Mouse (Mus musculus) hematopoietic stem cell, adult 5-6 weeks (primary cell): ENCODE data around the gene Nusap1. TPM values are rescaled to one million over a fixed set of nuclear protein-coding genes. Genes with fewer than 3 reads are reported as not detected.
A peak's percentile ranks its signal among the peaks of the same experiment; 100 is the strongest.
"Not testable (repeated sequence)": the region's sequence is repeated elsewhere in the genome, so short reads cannot be mapped to it uniquely, and the experiment has no call there.

ENCODE experiments used
- ATAC-seq, 2 experiments: fragments of 125-278 bp in 1 of 2; replicated peaks in 1 of 2; 2 replicates each; pipeline ENCODE4 v1.8.0; 2016 to 2017; ENCODE audit warnings: inconsistent platforms in 2 of 2, mild to moderate bottlenecking in 2 of 2, moderate number of reproducible peaks in 2 of 2, low read depth in 1 of 2, moderate TSS enrichment in 1 of 2; ENCODE audit not compliant: low FRiP score in 2 of 2, poor library complexity in 2 of 2, severe bottlenecking in 2 of 2, insufficient read depth in 1 of 2, low TSS enrichment in 1 of 2
- total RNA-seq: library from RNA; stranded (forward); fragments of 172-1452, 232-1000 nt; gene quantifications from 2 replicates; pipeline ENCODE4 v1.2.3, GENCODE M21; 2017

Gene Nusap1
- total RNA-seq = 80.2 and 97.9 TPM in 2 replicates

- peak; percentile 99 to 100 for ATAC-seq
These were observed at the start of gene Nusap1, which contains the start of gene Oip5 for GRCm38 (mm10) chr2:119618199-119618982. Nusap1 (plus strand) TSS chr2:119618298. Oip5 (minus strand) TSS chr2:119618469.

DNA sequence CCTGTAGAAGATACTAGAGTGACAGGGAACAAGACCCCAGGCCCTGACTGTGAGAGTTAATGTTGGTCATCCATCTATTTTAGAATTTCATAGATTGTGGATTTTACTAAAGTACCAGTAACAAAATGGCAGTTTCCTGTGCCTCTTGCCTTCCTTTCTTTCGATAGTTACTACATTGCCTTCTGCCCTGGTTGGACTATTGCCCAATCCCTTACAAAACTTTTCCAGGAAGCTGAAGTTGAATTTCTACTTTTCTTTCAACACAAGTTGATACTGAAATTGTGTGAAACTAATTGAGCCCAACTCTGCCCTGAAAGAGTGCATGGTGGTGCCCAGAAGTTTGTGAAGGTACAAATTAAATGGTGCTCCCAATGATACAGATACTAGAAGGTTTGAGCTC is 45.6 kb upstream of the Nusap1 start:
- no peak; a peak in 1 of 4 replicates for ATAC-seq

DNA sequence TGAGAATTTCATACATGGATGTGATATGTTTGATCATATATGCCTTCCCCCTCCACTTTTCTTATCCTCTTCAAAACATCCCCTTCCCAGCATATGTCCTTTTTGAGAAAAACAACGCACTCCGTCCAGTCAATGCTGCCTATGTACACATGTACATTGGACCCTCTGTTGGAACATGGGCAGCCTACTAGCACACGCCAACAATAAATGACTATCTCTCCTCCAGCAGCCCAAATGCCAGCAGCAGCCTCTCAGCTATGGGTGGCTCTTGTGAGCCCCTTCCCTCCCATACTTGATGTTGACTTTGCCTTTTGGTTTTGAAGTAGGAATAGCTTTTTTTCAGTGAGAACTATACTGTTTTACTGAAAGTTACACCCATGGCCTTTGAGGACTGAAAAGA is 36.5 kb upstream of the Nusap1 start:
- ATAC-seq = no peak

GRCm38 (mm10) chr2:119583439-119583838 is 34.7 kb upstream of the Nusap1 start:
- ATAC-seq = no peak

- ATAC-seq = no peak
These were observed 33.8 kb upstream of the Nusap1 start for GRCm38 (mm10) chr2:119584282-119584681.

- ATAC-seq = peak; percentile 69 to 81
These were observed 30.7 kb upstream of the Nusap1 start for GRCm38 (mm10) chr2:119587383-119587782.

- ATAC-seq = no peak
These were observed 26.9 kb upstream of the Nusap1 start for GRCm38 (mm10) chr2:119591247-119591646.

DNA sequence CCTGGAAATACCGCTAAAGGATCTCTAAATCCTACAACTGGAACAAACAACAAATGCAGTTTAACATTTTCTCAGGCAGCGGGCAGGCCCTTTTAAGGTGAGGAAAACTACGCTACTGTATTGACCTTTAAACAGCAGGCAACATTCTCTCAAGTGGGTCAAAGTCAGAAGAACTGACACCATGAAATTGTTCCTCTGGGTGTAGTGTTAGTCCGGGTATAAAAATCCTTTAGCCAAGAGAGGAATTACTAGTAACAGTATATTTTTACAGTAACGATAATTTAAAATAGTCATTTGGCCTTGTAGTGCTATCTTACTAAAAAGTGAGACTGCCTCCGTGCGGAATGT is 24.4 kb upstream of the Nusap1 start:
- 0 out of 4 replicates have a peak, but pooled peaks of 1 of the 2 experiments have one; percentile 27 for ATAC-seq

GRCm38 (mm10) chr2:119594113-119594981 is 23.8 kb upstream of the Nusap1 start:
- ATAC-seq = peak; percentile 98

DNA sequence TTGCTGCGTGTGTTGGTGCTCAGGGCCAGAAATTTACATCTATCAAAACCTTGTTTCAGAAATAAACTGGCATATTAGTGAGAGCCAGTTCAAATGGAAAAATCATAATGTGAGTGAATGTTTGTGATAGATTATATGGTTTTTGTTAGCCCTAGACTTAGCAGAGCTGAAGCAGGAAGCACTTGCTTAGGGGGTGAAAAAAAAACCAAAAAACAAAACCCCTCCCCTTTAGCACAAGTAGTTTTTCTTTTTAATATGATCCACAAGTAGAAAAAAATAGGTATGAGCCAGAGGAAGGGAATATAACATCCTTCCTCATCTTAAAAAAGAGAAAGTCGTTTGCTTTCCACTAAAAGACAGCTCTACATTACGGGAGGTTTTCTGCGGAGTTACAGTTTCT is 22.8 kb upstream of the Nusap1 start:
- no peak for ATAC-seq

DNA sequence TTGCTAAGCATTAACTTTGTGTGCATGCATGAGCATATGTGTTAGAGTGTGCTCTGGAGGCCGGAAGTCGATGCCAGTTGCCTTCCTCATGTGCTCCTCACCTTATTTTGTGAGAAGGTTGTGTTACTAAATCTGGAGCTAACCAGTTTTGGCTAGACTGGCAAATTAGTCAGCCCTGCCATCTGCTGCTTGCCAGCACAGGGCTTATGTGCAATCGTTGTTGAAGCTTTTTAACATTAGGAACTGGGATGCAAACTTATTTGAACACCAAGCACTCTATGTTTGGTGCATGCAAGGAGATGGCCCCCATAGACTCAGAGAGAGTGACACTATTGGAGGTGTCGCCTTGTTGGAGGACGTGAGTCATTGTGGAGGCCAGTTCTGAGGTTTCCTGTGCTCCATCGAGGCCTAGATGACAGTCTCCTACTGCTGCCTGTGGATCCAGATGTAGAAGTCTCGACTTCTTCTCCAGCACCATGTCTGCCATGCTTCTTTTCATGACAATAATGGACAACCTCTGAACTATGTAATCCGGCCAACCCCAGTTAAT is 21.2 kb upstream of the Nusap1 start:
- no peak for ATAC-seq

- no peak for ATAC-seq
These were observed 17.1 kb upstream of the Nusap1 start for GRCm38 (mm10) chr2:119601027-119601426.

- ATAC-seq = not testable (repeated sequence)
These were observed 16.5 kb upstream of the Nusap1 start for GRCm38 (mm10) chr2:119601575-119601974.

GRCm38 (mm10) chr2:119602488-119602887 is 15.6 kb upstream of the Nusap1 start:
- ATAC-seq = no peak

DNA sequence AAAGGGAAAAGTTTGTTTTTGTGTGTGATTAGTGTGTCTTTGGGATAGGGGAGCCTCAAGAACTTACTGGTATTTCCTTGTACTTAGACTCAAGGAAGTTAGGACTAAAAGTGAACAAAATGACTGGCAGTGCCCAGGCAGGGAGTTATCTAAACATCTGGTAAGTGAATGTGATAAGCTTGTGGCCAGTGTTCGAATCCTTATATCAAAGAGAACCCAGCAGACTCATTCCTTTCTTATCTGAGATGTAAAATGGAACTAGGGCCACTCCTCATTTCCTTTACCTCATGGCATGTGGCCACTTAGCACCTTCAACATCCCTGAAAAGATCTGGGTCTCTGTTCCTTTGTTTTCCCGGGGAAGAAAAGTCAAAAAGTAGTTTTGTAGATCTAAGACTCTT is 14.2 kb upstream of the Nusap1 start:
- ATAC-seq = no peak

GRCm38 (mm10) chr2:119605361-119605973 is 12.6 kb upstream of the Nusap1 start:
- no peak; a peak in 1 of 4 replicates for ATAC-seq

DNA sequence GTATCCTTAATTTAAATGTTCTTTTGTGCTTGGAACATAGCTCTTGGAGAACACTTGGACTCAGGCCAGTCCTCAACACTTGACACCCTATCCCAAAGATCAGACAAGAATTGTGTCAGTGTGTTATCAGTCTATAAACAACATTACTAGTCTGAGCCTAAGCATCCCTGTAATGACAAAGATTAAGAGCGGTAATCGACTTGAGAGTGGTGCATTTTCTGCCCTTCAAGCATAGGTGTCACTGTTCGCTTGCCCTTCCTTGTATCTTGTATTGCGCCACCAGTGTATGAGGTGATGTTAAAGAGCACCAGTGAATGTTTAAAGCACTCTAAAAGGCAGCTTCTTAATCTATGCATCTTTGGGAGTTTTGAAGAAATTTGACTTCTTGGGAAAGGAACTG is 11.1 kb upstream of the Nusap1 start:
- ATAC-seq = peak; percentile 53 to 62; a peak in 3 of 4 replicates

DNA sequence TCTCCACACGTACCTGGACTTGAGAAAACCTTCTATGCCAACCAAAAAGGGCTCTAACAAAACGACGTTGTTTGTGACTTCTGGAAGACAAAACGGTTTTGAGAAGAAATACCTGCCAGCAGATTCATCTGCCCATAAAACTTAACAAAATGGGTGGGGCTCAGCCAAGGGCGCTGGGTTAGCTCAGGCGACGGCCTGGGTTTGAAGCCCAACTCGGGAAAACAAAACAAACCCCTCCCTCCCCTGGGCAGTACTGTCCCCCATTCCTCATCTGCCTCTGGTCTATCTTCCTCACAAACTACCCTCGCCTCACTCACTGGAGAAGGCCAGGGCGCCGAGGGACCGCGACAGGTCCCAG is 278 bp upstream of the Nusap1 start:
- ATAC-seq = no peak; a peak in 2 of 4 replicates
